Mouse (Mus musculus) lung, embryonic 14.5 days (tissue): ENCODE measurements at regions not wholly inside any gene's neighbourhood (a gene's known extent, or its start where the extent isn't known, plus 50 kb on each side); places are given as distances from the start of the nearest gene placed in this dataset.

Experiments
- ATAC-seq: fragments of 200-750 bp; cut with Nextera tagmentation; 2 replicates; pipeline ENCODE4 v1.8.0; 2017; ENCODE audit warnings: mild to moderate bottlenecking, moderate TSS enrichment, moderate library complexity; ENCODE audit not compliant: insufficient read depth
- DNase-seq: peaks from one replicate; pipeline ENCODE4 v3.0.0-alpha.2; 2015
- H3K27ac ChIP-seq: fragments of 300-500 bp; sonication (generic); 2 replicates; pipeline ENCODE4 v1.5.1; 2014; ENCODE audit warnings: low read depth, mild to moderate bottlenecking, moderate library complexity
- H3K27me3 ChIP-seq: fragments of 300-500 bp; sonication (generic); 2 replicates; pipeline ENCODE4 v1.6.1; 2014; ENCODE audit warnings: low read length, control low read depth; ENCODE audit not compliant: insufficient read depth
- H3K36me3 ChIP-seq: fragments of 300-500 bp; sonication (generic); 2 replicates; pipeline ENCODE4 v1.6.1; 2014; ENCODE audit warnings: control low read depth; ENCODE audit not compliant: insufficient read depth
- H3K4me1 ChIP-seq: fragments of 300-500 bp; sonication (generic); 2 replicates; pipeline ENCODE4 v1.6.1; 2014; ENCODE audit warnings: antibody characterized with exemption, control low read depth; ENCODE audit not compliant: insufficient read depth
- H3K4me2 ChIP-seq: fragments of 300-500 bp; sonication (generic); 2 replicates; pipeline ENCODE4 v1.6.1; 2014; ENCODE audit warnings: mild to moderate bottlenecking
- H3K4me3 ChIP-seq: fragments of 300-500 bp; sonication (generic); 2 replicates; pipeline ENCODE4 v1.5.1; 2014; ENCODE audit warnings: low read depth, low read length
- H3K9ac ChIP-seq: fragments of 300-500 bp; sonication (generic); 2 replicates; pipeline ENCODE4 v1.6.1; 2014
- H3K9me3 ChIP-seq: fragments of 300-500 bp; sonication (generic); 2 replicates; pipeline ENCODE4 v1.6.1; 2016; ENCODE audit warnings: low read depth, low read length, control low read depth
- CTCF ChIP-seq: IDR thresholded peaks from 2 replicates; pipeline ENCODE4 v1.5.1; 2016; ENCODE audit warnings: antibody characterized with exemption, low read depth
- WGBS: fragments of 180-500 bp; shearing (Covaris S2); extraction: QIAGEN DNeasy Blood & Tissue Kit; methylation state at CpG from one replicate; pipeline ENCODE4 v1.1.7; 2014; 5-methylcytosine and 5-hydroxymethylcytosine counted together

DNA sequence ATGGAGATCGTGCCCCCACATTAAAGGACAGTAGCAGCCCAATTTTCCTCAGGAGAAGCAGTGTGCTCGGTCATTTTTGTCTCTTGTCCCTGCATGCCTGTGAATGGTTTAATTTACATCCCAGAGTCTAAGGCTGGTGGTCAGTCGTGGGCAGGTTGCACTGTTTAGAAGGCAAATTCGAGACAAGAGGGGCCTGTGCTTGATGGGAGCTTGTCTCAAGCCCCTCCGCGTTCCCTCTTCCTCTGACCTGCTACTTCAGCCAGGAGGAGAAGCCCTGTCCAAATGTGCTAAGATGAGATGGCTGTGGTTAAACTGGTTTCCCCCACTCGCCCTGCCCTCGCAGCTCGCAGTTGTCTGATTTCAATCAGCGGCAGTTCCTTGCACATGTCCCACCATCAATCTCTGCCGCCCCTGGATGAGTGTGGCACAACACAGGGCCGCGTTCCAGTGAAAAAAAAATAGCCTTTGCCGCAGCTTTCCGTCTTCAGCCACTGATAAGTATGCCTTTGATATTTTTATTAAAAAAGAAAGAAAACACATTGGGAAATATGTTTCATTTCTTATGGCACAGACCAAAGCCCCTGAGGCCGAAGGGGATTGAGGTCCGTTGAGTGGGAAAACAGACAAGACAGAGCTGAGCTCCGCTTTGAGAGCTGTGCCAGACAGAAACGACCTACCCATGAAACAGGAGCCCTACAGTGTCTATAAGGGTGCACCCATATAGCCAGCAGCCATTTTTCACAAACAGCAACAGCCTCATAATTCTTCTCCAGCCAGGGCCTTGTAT lies 99.5 kb upstream of the Eya4 start:
- Histone ChIP-seq H3K4me2 (peak overlapping the region; percentile 43), H3K4me3 (no peak overlapping the region), H3K27ac (no peak overlapping the region; the same call in 1 of the 2 replicates), H3K9ac (no peak overlapping the region), H3K36me3 (no peaks in the 10 kb centered on the region), H3K9me3 (no peaks in the 10 kb centered on the region), H3K4me1 (no peaks in the 10 kb centered on the region), H3K27me3 (no peaks in the 10 kb centered on the region)
- peak; percentile 85; the same call in 1 of the 2 replicates for ATAC-seq
- TF ChIP-seq CTCF, result no peak
- peak; percentile 78 for DNase-seq
- WGBS, result 20% methylated on average over 19 of the region's 19 CpGs

DNA sequence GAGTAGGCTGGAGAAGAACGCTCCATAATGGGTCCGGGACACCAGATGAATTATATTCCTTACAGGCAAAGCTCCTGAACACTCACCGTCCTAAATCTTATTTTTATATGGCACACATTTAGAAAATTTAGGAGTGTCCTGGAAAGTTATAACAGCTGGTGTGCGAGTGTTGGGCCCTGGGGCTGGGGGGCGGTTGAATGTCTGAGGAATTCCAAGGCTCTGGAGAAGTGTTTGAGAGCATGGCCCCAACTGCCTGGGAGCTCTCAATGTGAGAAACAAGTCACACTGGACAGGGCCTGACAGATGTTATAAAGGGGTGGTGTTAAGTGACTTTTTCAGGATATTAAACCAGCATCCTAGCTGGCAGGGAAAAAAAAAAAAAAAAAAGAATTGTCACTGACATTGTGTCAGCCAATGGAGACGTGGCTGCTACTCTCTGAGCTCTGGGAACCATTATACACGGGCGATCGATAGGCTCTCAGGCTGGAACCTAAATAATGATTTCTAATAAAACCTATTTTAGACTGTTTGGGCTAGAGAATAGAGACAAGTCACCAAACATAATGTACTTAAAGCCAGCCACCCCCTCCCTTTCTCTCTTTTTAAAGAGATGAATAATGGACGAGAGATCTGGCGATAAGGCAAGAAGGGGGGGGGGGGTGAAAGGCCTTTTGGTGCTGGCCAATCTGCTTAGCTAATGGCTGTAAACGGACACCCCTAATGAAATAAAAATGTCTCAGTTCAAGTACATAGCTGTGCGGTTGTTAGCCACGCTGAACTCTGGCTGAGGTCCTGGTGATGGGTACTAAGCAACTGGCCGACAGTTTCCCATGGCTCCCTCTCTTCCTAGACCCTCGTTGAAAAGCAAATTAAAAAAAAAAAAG lies 98.6 kb upstream of the Eya4 start:
- WGBS, result 33% methylated on average over 16 of the region's 16 CpGs
- no peak for TF ChIP-seq CTCF
- no peaks in the 10 kb centered on the region for H3K4me1 ChIP-seq
- peak; percentile 40 for DNase-seq
- H3K27ac ChIP-seq, result no peak overlapping the region
- H3K4me2 ChIP-seq, result peak overlapping the region; percentile 43
- no peaks in the 10 kb centered on the region for H3K36me3 ChIP-seq
- no peaks in the 10 kb centered on the region for H3K9me3 ChIP-seq
- H3K9ac ChIP-seq, result no peak overlapping the region
- H3K4me3 ChIP-seq, result no peak overlapping the region
- H3K27me3 ChIP-seq, result no peaks in the 10 kb centered on the region
- peak; percentile 69 for ATAC-seq

DNA sequence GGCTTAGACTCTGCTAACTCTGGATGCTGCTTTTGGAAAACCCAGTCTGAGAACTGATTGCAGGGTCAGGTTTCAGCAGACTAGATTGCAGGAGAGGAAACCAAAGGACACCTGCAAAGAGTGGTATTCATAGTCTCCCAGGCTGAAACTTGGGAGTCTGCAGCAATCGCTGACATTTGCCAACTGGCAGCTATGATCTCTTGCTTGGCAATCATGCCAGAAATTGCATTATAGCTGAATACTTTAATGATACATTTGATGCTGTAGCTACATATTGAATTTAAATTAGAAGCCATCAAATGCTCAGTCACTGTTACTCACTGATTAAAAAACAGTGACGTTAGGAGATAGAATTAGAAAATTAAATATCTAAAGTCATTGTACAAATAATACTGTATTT lies 79.8 kb upstream of the Eya4 start:
- no peak overlapping the region for H3K4me3 ChIP-seq
- H3K9me3 ChIP-seq, result no peaks in the 10 kb centered on the region
- no peak for ATAC-seq
- no peak overlapping the region for H3K4me2 ChIP-seq
- no peak overlapping the region for H3K9ac ChIP-seq
- no peaks in the 10 kb centered on the region for H3K36me3 ChIP-seq
- H3K27ac ChIP-seq, result no peak overlapping the region
- no peak for TF ChIP-seq CTCF
- H3K27me3 ChIP-seq, result no peaks in the 10 kb centered on the region
- 68% methylated on average over 2 of the region's 2 CpGs for WGBS
- DNase-seq, result no peak
- no peaks in the 10 kb centered on the region for H3K4me1 ChIP-seq

DNA sequence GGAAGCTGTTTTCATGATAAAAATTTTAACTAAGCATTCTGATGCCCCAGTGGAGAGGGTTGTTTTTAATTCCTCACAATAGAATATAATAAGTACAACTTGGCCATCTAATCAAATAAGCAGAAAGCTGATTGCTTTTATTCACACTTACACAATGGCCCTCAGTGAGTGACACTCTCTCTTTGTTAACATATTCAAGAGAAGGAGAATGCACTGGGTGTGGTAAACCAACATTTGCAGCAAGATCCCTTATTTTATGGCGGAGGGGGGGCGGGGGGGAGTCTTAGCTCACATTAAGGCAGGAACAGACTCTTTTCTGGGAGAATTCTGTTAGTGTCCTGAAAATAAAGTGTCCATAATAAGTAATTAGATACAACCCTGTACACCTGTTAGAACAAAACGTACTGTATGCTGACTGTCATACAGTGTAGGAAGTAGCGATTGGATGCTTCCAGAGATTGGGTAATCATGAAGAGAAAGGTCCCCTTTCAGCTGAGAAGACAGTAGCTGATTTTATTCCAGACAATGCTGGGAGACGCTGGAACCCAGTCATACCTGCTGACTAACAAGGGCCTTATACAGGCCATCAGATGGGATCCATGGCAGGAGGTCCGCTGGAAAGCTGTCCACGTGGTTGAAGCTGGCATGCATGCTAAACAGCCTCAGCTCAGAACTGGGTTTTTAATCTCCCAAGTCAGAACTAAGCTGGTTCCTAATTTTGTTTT lies 63.4 kb upstream of the Eya4 start:
- no peak for TF ChIP-seq CTCF
- no peaks in the 10 kb centered on the region for H3K27me3 ChIP-seq
- H3K4me2 ChIP-seq, result no peak overlapping the region
- no peak for ATAC-seq
- H3K36me3 ChIP-seq, result no peaks in the 10 kb centered on the region
- H3K9me3 ChIP-seq, result no peaks in the 10 kb centered on the region
- H3K4me1 ChIP-seq, result no peaks in the 10 kb centered on the region
- H3K9ac ChIP-seq, result no peak overlapping the region
- no peak overlapping the region for H3K4me3 ChIP-seq
- 73% methylated on average over 7 of the region's 7 CpGs for WGBS
- no peak for DNase-seq
- H3K27ac ChIP-seq, result no peak overlapping the region

DNA sequence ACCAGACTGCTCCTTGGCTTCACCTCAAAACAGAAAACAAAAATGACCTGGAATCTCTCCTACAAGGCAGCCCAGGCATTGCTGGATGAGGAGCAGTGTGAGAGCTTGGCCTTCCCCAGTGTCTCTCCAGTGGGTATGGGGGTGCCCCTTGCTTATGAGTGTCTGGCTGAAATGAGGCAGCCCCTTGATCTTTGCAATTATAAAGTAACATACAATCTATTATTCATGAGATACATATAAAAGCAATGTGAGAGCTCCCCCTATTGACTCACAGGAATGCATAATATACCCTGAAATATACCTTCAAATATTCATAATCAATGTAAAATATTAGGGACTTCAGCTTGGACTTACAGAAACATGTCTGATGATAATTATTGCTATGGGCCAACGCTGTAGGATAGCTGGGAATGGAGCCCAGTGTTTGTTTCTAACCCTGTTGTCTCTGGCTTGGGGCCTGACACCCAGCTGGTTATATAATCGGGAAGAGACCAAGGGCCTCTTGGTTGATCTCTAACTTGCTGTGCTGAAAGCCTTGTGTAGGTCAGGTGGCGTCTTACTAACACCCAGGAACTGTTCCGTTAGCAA lies 52.9 kb upstream of the Eya4 start:
- 50% methylated on average over 4 of the region's 4 CpGs for WGBS
- DNase-seq (peak; percentile 64), ATAC-seq (peak; percentile 21; the same call in 1 of the 2 replicates)
- peaks cover 7% of the 10 kb centered on the region; the same call in 1 of the 2 replicates for H3K9me3 ChIP-seq
- no peak overlapping the region for H3K9ac ChIP-seq
- peak; percentile 49 for TF ChIP-seq CTCF
- H3K4me2 ChIP-seq, result no peak overlapping the region
- H3K36me3 ChIP-seq, result no peaks in the 10 kb centered on the region
- H3K27me3 ChIP-seq, result no peaks in the 10 kb centered on the region
- no peak overlapping the region for H3K4me3 ChIP-seq
- H3K27ac ChIP-seq, result no peak overlapping the region
- H3K4me1 ChIP-seq, result no peaks in the 10 kb centered on the region
